Mouse (Mus musculus) neural tube, embryonic 10.5 days (tissue): ENCODE data around the gene 2310007B03Rik.
A peak's percentile ranks its signal among the peaks of the same experiment; 100 is the strongest.
"Not testable (repeated sequence)": the region's sequence is repeated elsewhere in the genome, so short reads cannot be mapped to it uniquely, and the experiment has no call there.

Experiments used
- DNase-seq: peaks from one replicate; pipeline ENCODE4 v3.0.0-alpha.2; 2017; ENCODE audit warnings: low spot score; ENCODE audit errors: extremely low spot score

The 2310007B03Rik gene

DNA sequence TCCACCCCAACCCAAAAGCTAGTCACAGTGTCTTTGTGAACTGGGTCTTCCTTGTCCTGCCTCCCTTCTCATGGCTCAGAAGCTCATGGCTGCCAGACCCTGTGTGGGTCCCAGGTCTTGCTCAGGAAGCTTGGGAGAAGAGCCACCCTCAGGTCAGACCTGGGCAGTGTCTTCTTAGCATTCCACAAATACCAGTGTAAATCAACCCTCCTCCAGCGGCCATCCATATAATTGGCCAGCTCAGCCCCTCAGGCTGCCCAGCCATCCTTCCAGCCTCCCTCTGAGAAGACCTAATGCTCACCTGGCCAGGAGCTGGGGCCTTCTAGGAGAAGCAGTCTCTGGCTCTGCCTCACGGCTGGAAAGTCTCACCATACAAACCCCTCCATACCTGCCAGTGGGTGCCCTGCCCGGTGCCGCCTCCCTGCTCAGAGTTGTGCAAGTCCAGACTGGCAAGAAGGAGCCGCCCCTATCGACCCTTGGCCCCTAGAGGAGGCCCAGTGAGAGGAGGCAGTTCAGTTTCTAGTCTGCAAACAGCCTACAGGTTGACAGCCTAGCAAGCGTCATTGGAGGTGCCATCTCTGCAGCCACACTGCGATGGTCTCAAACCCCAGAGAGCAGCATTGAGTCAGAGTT is at the start of gene 2310007B03Rik:
Gene 2310007B03Rik, minus strand, starts transcription at position 448 of the 633 bp plus-strand sequence.
- DNase-seq: no peak

DNA sequence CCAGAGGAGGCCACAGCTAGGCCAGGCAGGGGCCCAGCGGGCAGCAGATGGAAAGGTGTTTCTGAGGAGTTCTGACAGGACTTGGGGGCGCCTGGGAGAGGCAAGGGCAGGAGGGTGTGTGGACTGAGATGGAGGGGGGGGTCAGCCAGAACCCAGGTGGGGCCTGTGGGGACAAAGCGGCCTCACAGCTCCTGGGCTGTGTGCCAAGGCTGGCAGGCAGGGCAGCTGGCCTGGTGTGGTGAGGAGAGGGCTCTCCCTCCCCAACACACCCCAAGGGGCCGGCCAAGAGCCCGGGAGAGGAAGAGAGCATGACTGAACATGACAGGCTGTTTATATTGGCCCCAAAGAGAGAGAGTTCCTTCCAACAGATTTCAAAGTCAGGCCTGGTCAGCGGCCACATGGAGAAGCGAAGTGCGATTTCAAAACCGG is 49.5 kb upstream of the 2310007B03Rik start:
- no peak for DNase-seq

DNA sequence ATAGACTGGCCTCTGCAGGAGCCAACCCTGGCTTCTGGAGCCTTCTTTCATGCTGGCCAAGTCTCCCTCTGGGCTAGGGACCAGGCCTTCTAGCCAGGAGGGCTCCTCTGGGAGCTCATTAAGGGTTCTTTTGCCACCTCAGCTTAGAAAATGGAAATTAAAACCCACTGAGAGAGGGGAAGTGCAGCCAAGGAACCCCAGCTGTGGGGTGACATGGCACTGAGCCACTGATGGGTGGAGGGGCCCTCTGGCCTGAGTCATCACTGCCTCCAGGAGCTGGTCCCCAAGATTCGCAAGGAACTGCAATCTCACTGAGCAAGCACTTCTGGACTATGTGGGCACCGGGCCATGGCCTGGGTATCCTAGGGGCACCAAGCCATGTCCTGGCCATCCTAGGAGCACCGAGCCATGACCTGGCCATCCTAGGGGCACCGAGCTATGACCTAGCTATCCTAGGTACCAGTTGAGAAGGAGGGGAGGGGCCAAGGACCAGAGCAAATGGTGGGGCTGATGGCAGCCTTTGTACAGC is 46.9 kb upstream of the 2310007B03Rik start:
- DNase-seq: no peak

DNA sequence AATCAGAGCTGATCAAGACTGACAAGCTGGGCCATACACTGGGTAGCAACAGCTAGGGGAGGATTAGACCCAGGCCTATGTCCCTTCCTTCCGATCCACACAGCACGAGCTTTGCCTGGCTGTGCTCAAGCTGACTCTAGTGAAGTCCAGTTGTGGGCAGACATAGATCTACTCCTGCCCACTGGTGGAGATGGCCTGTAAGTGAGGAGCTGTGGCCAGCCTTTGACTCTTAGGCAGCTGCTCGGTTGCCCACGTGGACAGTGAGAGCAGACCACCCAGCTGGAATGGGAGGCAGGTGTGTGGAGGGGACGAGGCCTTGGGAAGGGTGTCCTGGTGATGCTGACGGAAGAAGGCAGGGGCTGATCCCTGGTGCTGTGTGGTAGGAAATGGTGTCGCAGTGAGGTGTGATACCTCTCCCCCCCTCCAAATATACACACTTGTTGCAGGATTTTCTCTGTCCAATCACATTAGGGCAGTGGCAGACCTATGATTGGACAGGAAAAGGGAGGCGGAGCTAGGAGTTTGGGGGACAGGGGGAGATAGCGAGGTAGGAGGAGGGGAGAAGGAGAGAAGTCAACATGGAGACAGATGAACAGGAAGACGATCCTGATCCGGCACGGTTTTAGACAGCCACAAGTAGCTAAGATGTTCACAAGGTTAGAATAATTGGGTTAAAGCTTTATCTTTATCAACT is 45.7 kb upstream of the 2310007B03Rik start:
- no peak for DNase-seq

DNA sequence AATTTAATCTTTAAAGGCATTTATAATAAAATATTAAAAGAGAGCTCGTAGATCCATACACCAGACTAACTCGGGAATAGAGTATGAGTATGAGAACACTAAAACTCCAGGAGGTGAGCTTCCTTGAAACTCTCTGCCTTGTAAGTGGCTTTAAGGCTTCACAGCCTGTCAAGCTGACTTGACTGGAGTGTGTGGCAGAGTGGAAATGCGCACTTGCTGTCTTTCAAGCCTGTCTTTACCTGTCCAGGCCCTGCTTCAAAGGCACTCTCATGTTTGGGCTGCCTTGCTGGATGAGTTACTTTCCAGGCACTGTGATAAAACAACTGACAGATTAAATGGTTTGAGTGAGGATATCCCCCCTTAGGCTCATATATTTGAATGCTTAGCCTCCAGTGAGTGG is 37.2 kb upstream of the 2310007B03Rik start:
- DNase-seq: no peak

DNA sequence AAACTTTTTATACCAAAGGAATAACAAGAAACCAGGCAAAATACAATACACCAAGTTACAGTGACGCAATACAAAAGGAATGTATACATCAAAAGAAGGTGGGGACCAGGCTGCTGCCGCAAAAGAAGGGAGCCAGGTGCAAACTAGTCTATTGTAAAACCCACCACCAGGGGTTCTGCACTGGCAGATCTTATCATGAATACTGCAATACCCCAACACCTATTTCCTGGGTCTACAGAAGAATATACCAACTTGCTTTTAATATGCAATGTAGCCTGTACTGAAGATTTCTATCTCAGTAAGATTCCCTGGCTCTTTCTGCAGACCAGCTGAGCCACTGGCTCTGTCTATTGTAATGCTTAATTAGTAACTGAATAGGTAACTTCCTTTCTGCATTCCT is 36.7 kb upstream of the 2310007B03Rik start:
- not testable (repeated sequence) for DNase-seq

DNA sequence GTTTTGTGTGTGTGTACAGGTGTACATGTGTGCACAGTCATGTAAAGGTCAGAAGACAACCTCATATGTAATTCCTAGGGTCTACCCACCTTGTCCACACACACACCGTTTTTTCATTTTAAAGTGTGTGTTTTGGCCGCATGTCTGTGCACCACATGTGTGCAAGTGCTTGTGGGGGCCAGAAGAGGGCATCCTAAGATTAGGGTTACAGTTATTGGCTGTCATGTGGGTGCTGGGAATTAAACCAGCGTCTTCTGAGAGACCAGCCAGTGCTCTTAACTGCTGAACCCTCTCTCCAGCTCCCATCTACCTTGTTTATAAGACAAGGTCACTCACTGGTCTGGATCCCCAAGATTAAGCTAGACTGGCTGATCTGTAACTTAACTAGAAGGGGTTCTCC is 34.2 kb upstream of the 2310007B03Rik start:
- DNase-seq: no peak

DNA sequence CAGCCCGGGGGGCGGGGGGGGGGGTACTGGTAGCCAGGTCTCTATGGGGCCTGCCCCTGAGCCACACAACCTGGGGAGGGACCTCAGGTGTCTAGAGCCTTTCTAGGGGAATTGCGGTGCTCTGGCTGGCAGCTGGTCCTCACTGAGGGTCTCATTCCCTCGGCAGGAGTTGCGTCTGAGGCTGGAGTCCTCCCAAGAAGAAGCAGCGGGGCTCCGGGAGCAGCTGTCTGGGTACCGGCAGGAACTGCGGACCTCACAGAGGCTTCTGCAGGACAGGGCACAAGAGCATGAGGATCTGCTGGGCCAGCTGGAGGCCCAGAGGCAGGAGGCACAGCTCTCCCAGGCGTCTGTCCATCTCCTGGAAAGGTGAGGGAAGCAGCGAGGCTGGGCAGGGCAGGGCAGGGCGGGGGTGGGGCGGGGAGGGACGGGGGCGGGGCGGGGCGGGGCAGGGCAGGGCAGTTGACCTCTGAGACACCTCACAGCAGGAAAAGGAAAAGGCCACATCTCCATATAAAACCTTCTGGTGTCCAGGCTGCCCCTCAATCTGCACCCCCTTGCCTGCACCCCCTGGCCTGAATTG is 30.1 kb upstream of the 2310007B03Rik start:
- peak; percentile 23 for DNase-seq

DNA sequence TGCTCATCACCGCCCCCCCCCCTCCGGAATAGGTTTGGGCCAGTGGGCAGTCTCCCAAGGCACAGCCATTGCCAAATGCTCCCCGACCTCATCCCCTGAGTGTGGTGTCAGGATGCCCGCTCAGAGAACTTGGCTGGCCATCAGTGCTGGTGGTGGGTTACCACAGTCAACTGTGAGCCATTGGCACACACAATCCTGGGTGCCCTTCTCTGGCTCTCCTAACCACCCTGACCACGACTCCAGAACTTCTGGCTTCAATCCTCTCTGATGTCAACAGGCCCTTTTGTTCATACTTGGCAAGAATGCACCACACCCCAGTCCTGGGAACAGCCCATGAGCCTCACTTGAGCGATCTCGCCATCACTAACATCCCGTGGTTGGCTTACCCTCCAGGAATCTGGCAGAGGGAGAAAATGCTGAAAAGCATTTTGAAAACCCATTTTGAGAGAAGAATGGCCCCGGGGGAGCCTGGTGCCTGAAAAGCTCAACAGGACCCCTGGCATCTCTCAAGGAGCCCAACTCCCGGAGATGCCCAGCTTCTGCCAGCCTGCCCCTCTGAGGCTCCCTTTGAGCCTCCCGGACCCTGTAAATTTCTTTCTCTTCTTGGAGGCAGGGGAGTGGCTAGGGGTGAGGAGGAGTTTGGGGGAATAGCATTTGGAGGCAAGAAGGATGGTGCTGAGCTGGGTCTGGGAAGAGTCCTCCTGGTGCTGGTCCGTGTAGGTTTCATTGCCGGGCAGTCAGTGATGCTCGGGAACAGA is 23.5 kb upstream of the 2310007B03Rik start:
- no peak for DNase-seq

DNA sequence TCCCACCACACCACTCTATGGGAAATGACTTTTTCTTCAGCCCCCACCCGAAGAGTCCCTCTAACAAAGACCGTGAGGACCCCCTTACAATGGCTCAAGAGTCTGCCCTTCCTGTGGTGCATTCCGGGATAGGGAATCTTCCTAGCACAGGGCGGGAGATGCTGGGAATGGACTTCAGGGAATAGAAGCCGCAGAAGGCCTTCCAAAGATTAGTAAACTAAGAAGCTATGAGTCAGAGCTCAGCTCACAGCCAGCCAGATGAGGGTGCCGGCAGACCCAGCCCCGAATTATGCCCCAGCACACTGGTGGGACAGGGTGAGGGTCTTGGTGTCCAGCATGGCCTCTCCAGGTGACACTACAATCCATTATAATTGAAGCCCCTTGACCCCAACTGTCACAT is 21.5 kb upstream of the 2310007B03Rik start:
- DNase-seq: no peak

DNA sequence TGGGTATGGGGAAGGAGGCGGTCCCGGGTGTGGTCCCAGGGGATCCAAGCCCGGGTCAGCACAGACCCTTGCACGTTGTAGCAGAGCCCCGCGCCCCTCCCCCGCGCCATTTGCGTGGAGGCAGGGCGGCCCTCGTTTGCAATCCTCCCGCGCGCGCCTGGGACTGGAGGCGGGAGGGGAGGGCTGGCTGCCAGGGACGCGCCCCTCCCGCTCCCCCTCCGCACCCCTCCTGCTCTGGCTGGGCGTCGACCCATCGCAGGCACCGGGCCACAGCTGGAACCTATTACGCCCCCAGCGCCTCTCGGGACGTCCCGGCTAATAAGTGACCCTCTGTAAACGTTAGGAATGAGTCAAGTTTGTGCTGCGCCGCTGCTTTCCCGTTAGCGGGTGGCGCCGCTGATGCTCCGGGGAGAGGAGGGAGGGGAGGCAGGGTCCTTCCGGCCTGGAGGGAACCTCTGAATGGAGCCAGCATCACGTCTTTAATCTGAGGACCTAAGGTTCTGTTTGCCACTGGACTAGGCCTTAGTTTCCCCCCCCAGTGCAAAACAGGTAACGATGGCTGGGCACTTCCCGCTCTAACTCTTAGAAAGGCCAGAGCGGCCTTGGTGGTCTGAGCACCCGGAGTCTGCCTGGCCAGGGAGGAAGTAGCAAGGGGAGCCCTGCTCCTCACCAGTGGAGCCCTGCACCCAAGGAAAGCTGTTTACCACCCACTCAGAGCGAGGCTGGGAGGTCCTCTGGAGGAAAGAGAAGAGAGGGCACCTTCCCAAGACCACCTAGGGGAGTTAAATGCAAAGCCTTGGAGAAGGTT is 16.0 kb upstream of the 2310007B03Rik start:
- peak; percentile 84 for DNase-seq

DNA sequence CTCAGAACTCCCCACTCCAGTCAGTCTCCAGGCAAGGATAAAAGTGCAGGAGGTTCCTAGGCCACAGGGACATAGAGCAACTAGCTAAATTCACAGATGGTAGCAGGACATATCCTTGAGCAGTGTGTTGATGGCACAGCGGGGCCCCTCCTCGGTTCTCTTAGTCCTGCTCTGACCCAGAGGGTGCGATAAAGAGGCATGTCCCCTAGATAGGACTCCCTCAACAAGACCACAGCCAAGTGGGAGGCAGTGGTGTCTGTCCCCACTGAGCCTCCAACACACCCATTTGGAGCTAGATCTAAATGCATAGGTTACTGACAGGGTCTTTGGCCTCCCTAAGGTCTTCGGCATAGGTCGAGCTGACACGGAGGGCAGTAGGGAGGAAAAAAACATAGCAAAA is 15.1 kb upstream of the 2310007B03Rik start:
- peak; percentile 45 for DNase-seq

DNA sequence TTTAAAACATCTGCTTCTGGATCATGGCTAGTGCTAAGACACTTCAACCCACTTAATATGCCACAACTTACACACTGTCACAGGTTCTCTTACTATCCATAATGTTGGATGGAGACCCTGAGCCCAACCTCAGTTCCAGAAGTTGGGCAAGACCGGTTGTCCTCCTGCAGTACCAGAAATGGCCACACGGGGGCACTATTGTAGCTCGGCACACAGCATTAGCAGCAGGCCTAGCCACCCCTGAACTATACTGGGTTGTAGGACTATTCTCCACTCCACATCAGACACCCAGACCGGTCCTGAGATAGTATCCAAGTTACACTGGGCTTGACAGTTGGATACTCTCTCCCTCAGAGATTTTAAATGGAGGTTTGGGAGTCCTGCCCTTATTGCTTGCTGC is 13.7 kb upstream of the 2310007B03Rik start:
- DNase-seq: peak; percentile 98

DNA sequence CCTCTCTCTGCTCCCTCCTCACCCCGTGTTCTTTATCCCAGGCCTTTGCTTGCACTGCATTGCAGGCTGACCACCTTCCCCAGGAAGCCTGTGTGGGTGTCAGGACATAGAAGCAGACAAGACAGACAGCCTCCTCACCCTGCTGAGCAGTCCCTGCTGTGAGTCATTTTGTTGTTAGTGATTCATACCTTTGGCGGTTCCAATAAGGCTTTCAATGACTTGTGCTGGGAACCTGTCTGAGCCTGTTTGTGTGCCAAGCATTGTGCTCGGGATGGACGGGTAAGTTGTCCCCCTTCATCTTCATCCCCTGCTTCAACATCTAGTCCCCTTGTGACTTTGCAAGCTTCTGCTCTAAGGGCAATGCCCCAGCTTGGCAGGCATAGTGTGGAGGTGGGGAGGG is 12.9 kb upstream of the 2310007B03Rik start:
- DNase-seq: no peak

DNA sequence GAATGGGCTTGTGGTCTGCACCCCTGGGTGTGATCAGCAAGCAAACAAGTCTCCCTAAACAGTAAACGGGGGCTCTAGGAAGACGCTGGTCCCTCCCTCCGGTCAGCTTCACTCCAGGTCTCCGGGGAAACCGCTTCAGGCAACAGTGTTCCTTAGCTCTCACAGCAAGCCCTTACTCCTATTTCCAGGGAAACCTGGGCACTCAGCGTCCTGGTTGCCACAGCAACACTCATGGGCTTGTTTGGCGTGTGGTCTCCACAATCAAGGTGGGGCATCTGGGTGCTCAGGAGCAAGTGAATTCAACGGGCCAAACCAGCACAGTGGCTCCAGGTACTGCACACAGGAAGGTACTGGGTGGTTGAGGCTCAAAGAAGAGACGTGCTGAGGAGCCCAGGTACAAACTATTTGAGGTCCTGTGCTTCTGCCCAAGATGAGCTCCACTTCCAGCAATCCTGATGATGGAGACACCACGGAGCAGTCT is 7.6 kb upstream of the 2310007B03Rik start, which contains the start of gene Crocc2:
Gene Crocc2, plus strand, starts transcription at position 431 of the 481 bp plus-strand sequence.
- DNase-seq: no peak

DNA sequence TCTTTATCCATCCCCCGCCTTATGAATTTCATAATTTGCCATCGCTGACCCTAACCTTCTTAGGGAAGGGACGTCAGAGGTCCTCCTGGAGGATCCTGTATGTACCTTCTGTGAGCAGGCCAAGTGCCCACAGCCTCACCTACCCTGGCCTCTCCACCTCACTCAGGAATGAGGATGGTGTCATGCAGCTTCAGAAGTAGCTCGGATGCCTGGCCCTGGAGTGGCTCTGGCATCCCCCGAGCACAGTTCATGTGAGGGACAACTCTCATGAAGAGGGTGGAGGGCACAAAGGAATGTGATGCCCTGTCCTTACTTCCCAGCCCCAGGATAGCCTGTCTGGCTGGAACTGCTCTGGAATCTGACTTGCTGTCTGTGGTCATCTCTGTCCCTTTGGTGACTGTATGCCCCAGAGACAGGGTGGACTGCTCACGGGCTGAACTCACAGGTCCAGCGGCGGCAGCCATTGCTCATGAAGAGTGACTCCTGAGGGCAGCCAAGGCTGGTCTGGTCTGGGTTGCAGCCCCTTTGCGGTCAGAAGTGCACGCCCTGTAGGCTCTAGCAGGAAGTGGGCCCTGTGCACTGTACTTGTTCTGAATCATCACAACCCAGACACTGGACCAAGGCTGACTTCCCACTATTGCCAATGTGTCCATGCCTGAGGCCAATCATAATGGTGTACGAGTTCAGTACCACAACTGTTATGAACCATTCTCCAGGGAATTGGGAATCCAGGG is 5.8 kb upstream of the 2310007B03Rik start:
- no peak for DNase-seq

DNA sequence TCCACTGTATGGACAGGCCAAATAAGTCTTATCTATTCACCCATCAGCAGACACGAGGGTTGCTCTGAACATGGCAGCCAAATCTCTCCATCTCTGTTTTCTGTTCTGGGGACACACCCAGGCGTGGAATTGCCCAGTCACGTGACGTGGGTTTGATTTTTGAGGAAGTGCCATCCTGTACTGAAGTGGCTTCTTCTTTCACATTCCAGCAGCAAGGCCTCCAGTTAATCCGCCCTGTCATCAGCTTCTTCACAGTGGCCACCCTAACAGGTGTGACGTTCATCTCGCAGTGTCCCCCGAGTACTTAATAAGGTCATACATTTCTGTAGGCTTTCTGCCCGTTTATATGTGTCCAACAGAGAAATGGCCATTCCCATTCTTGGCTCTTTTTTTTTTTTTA is 4.7 kb upstream of the 2310007B03Rik start:
- no peak for DNase-seq

DNA sequence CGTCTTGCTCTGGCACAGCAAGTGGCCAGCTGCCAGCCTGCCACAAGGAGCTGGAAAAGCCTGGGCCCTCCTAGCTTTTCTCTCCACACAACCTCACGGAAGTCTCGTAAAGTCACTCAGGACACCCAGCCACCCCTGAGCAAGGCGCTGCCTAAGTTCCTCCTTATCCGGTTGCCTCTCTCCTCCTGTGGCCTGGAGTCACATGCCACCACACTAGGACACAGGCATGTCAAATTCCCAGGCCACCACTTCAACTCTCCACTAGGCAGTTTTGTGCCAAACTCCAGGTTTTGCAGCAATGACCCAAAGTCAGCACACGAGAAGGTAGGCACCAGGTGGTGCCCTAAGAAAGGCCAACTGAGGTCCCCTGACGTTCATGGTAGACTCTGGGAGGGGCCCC is 1.8 kb upstream of the 2310007B03Rik start:
- DNase-seq: no peak

DNA sequence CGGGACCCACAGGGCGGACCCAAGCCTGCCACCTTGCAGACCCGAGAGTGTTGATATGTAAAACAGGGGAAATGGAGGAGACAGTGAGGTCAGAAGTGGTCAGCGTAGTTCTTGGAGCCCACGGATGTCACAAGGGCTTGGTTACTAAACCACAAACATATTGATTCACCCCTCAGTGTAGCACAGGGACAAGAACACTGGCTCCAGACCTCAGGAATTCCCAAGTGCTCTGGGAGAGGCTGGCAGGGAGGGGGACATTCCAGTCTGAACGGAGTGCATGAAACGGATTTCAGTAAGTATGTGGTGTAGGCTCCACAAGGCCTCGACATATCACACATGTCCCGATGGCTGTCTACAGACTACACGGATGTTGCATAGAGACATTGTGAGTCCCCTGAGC is 1.2 kb upstream of the 2310007B03Rik start:
- DNase-seq: no peak

DNA sequence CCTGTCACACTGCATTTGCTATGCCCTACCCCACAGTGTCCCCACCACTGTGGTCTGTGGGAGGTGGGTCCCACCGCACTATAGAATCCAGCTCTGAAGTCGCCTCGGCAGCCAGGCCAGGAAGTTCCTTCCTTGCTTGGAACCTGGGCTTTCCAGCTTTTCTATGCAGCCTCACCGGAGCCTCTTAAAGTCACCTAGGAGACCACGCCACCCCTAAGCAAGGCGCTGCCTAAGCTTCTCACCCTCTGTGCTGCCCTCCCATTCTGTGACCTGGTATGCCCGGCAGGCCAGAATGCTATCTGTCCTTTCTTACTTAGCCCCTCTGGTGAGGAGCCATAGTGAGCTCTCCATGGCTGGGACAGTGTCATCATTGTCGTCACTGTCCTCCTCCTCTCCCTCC is 602 bp upstream of the 2310007B03Rik start:
- DNase-seq: no peak
